Mouse (Mus musculus) intestine, embryonic 15.5 days (tissue): ENCODE data around the gene Amhr2. TPM values are rescaled to one million over a fixed set of nuclear protein-coding genes. Genes with fewer than 3 reads are reported as not detected.

Experiments used
- ATAC-seq: fragments of 200-750 bp; cut with Nextera tagmentation; 2 replicates; pipeline ENCODE4 v1.8.0; 2017; ENCODE audit warnings: moderate TSS enrichment, moderate library complexity
- H3K27ac ChIP-seq: fragments of 300-500 bp; sonication (generic); 2 replicates; pipeline ENCODE4 v1.5.1; 2015; ENCODE audit warnings: mild to moderate bottlenecking, inconsistent platforms
- H3K27me3 ChIP-seq: fragments of 300-500 bp; sonication (generic); replicated peaks from 2 replicates; pipeline ENCODE4 v1.6.1; 2015; ENCODE audit warnings: inconsistent platforms
- H3K36me3 ChIP-seq: fragments of 300-500 bp; sonication (generic); 2 replicates; pipeline ENCODE4 v1.6.1; 2015; ENCODE audit warnings: inconsistent platforms
- H3K4me1 ChIP-seq: fragments of 300-500 bp; sonication (generic); replicated peaks from 2 replicates; pipeline ENCODE4 v1.6.1; 2015; ENCODE audit warnings: inconsistent platforms
- H3K4me2 ChIP-seq: fragments of 300-500 bp; sonication (generic); replicated peaks from 2 replicates; pipeline ENCODE4 v1.6.1; 2015; ENCODE audit warnings: mild to moderate bottlenecking, inconsistent platforms
- H3K4me3 ChIP-seq: fragments of 300-500 bp; sonication (generic); replicated peaks from 2 replicates; pipeline ENCODE4 v1.5.1; 2015; ENCODE audit warnings: inconsistent platforms
- H3K9ac ChIP-seq: fragments of 300-500 bp; sonication (generic); 2 replicates; pipeline ENCODE4 v1.6.1; 2015; ENCODE audit warnings: inconsistent platforms
- H3K9me3 ChIP-seq: fragments of 300-500 bp; sonication (generic); 2 replicates; pipeline ENCODE4 v1.6.1; 2016; ENCODE audit warnings: inconsistent platforms
- WGBS: fragments of 180-500 bp; shearing (Covaris S2); methylation state at CpG from one replicate; pipeline ENCODE4 v1.1.7; 2015; 5-methylcytosine and 5-hydroxymethylcytosine counted together
- polyA plus RNA-seq: library from polyadenylated mRNA; unstranded; fragments of >200 nt; fragmentation: Nextera tagmentation; extraction: Ambion mirVana; gene quantifications from 2 replicates; pipeline ENCODE4 v1.2.1, GENCODE M21; 2015

Amhr2 gene
- polyA plus RNA-seq, 1 experiment from 2014 or later = 0.54 TPM

DNA sequence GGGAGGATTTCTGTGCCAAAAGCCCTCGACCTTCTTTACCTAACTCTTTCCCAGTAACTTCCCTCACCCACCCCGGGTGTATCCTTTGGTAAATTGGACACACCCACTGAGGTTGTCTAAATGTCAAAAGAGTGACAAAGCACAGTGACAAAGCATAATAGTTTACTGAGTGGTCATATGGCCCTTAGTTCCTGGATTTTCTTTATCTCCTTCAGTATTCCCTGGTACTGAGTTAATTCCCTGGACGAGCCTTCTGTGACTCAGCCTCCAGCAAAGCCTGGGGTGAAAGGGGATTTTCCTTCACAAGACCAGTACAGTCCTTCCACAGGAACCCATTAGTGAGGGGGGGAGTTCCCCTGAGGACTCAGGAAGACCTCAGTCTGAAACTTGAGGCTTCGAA is 15.8 kb downstream of the Amhr2 start:
- H3K9me3 ChIP-seq = no peaks in the 10 kb centered on the region
- H3K4me3 ChIP-seq = no peak overlapping the region
- no peak overlapping the region for H3K27ac ChIP-seq
- H3K27me3 ChIP-seq = no peaks in the 10 kb centered on the region
- peak overlapping the region; percentile 57 for H3K4me2 ChIP-seq
- H3K4me1 ChIP-seq = peaks cover 12% of the 10 kb centered on the region
- 0 out of 2 replicates have a peak, but pooled peaks cover 2% of the 10 kb centered on the region for H3K36me3 ChIP-seq
- ATAC-seq = no peak
- H3K9ac ChIP-seq = 0 out of 2 replicates have a peak overlapping the region, but pooled peaks have one; percentile 3
- 50% methylated on average over 4 of the region's 4 CpGs for WGBS

DNA sequence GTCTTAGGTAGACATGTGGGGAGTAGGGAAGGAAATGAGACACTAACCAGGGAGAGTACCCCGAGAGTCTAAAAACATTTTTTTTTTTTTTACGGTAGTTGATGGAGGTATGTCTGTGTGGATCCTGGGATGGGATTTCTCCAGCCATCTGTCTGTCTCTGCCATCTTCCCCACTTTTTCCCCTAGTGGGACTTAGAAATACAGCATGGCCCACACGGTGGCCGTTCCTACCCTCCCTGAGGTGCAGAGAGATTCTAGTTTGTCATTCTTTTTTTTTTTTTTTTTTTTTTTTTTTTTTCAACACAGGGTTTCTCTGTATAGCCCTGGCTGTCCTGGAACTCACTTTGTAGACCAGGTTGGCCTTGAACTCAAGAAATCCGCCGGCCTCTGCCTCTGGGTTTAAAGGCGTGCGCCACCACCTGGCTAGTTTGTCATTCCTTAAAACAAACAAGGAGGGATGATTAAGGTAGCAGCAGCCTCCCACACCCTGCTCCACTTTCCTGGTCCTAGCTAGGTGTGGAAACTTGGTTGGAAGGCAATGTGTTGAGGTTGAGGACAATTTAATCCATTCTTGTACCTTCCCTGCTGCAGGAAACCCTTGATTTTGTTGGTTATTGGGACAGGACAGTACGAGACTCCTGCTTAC is 16.4 kb downstream of the Amhr2 start:
- no peak overlapping the region for H3K4me3 ChIP-seq

GRCm38 (mm10) chr15:102463666-102464065 is 18.5 kb downstream of the Amhr2 start:
- Histone ChIP-seq H3K27ac (no peak overlapping the region), H3K9ac (no peak overlapping the region), H3K4me2 (no peak overlapping the region), H3K9me3 (no peaks in the 10 kb centered on the region), H3K27me3 (no peaks in the 10 kb centered on the region), H3K4me1 (peaks cover 12% of the 10 kb centered on the region), H3K36me3 (0 out of 2 replicates have a peak, but pooled peaks cover 8% of the 10 kb centered on the region), H3K4me3 (no peak overlapping the region)
- no peak for ATAC-seq

More for the DNA sequence above, 16.4 kb downstream of the Amhr2 start:
- Histone ChIP-seq H3K27me3 (no peaks in the 10 kb centered on the region), H3K4me2 (peak overlapping the region; percentile 57; the same call in 1 of the 2 replicates), H3K9ac (no peak overlapping the region), H3K4me1 (peaks cover 12% of the 10 kb centered on the region), H3K9me3 (no peaks in the 10 kb centered on the region), H3K27ac (no peak overlapping the region), H3K36me3 (0 out of 2 replicates have a peak, but pooled peaks cover 2% of the 10 kb centered on the region)
- ATAC-seq = no peak
- 77% methylated on average over 9 of the region's 9 CpGs for WGBS

GRCm38 (mm10) chr15:102468675-102469370 is 23.7 kb downstream of the Amhr2 start:
- Histone ChIP-seq H3K9ac (no peak overlapping the region), H3K36me3 (0 out of 2 replicates have a peak, but pooled peaks cover 10% of the 10 kb centered on the region), H3K4me1 (peaks cover 3% of the 10 kb centered on the region), H3K27ac (no peak overlapping the region), H3K4me2 (no peak overlapping the region), H3K27me3 (no peaks in the 10 kb centered on the region), H3K4me3 (no peak overlapping the region), H3K9me3 (no peaks in the 10 kb centered on the region)
- 95% methylated on average over 9 of the region's 9 CpGs for WGBS
- ATAC-seq = no peak

GRCm38 (mm10) chr15:102470183-102470604 is 25.0 kb downstream of the Amhr2 start, which contains the start of gene Pcbp2:
Gene Pcbp2 (plus strand): TSS chr15:102470539.
- H3K27me3 ChIP-seq = no peaks in the 10 kb centered on the region
- H3K4me3 ChIP-seq = peak within 1 kb of the TSS; percentile 90
- H3K36me3 ChIP-seq = peaks cover 14% of the 10 kb centered on the region; the same call in 1 of the 2 replicates
- peak within 1 kb of the TSS; percentile 97 for H3K27ac ChIP-seq
- peak; percentile 100 for ATAC-seq
- WGBS = under 1% methylated on average over 31 of the region's 40 CpGs
- peak within 1 kb of the TSS; percentile 95 for H3K9ac ChIP-seq
- peaks cover 3% of the 10 kb centered on the region for H3K4me1 ChIP-seq
- H3K9me3 ChIP-seq = no peaks in the 10 kb centered on the region
- peak within 1 kb of the TSS; percentile 51 for H3K4me2 ChIP-seq

DNA sequence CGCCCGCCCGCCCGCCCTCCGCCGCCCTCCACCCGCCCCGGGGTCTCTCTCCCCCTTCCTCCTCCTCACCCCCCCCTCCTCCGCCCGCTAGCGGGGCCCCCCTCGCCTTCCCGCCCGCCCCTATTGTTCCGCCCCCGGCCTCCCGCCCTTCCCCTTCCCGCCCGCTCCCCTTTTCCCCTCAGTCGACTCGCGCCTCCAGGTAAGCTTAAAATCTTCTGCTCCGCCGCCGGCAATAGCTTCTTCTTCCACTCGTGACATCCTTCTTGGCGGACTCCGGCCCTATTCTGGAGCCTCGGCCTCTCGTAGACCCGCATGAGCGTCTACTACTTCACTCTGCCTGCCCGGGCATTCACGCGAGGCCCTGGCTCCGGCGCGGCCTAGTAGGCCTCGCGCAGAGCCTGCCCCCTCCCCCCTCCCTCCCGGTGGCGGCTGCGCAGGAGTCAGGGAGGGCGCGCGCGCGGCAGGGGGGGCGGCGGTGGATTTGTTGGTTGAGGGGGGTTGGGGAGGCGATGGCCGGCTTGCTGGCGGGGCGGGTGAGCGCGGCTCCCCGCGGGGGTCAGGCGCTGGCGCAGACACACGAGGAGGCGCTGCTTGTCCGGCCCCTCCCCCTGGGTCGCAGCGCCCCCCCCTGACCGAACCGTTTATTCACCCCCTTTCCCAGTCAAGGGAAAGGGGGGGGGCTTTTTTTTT is 25.6 kb downstream of the Amhr2 start:
- Histone ChIP-seq H3K27ac (peak overlapping the region; percentile 97), H3K27me3 (no peaks in the 10 kb centered on the region), H3K9ac (peak overlapping the region; percentile 95), H3K4me2 (peak overlapping the region; percentile 51), H3K4me1 (peaks cover 3% of the 10 kb centered on the region), H3K9me3 (no peaks in the 10 kb centered on the region), H3K4me3 (peak overlapping the region; percentile 90), H3K36me3 (peaks cover 19% of the 10 kb centered on the region)
- peak; percentile 80 for ATAC-seq
- 1% methylated on average over 36 of the region's 67 CpGs for WGBS

- Histone ChIP-seq H3K9me3 (no peaks in the 10 kb centered on the region), H3K27me3 (no peaks in the 10 kb centered on the region), H3K36me3 (peaks cover 24% of the 10 kb centered on the region), H3K27ac (peak overlapping the region; percentile 97), H3K4me2 (peak overlapping the region; percentile 51), H3K4me1 (peaks cover 3% of the 10 kb centered on the region), H3K9ac (peak overlapping the region; percentile 95), H3K4me3 (peak overlapping the region; percentile 90)
- 2% methylated on average over 10 of the region's 10 CpGs for whole genome bisulfite sequencing
- ATAC-seq = no peak; the same call in 1 of the 2 replicates
Measured at GRCm38 (mm10) chr15:102471295-102471645, 26.1 kb downstream of the Amhr2 start.

DNA sequence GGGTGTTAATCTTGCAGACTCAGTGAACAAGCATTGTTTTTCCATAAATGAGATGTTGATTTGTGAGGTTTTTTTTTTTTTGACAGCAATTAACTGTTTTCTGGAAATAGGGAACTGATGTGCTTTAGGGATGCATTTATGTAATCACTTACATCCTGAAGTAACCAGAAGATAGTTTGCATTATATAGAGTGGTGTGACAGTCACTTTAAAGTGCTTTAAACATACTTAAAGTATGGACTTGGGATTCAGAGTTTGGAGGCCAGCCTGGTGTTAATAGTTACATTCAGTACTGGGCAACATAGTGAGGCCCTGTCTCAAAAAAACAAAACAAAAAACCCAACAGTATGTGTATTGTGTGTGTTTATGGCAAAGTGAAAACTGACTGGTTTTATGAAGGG is 26.6 kb downstream of the Amhr2 start:
- H3K9me3 ChIP-seq = no peaks in the 10 kb centered on the region
- H3K4me2 ChIP-seq = peak overlapping the region; percentile 51
- peaks cover 3% of the 10 kb centered on the region for H3K4me1 ChIP-seq
- peak overlapping the region; percentile 90 for H3K4me3 ChIP-seq
- peak overlapping the region; percentile 95 for H3K9ac ChIP-seq
- H3K36me3 ChIP-seq = peaks cover 26% of the 10 kb centered on the region
- no peak overlapping the region for H3K27ac ChIP-seq
- no peaks in the 10 kb centered on the region for H3K27me3 ChIP-seq
- ATAC-seq = no peak

GRCm38 (mm10) chr15:102473246-102473645 is 28.1 kb downstream of the Amhr2 start:
- no peaks in the 10 kb centered on the region for H3K27me3 ChIP-seq
- 74% methylated on average over 2 of the region's 2 CpGs for WGBS
- H3K4me2 ChIP-seq = no peak overlapping the region
- H3K27ac ChIP-seq = no peak overlapping the region
- ATAC-seq = no peak
- peaks cover 3% of the 10 kb centered on the region for H3K4me1 ChIP-seq
- H3K36me3 ChIP-seq = peaks cover 28% of the 10 kb centered on the region
- no peaks in the 10 kb centered on the region for H3K9me3 ChIP-seq
- no peak overlapping the region for H3K4me3 ChIP-seq
- H3K9ac ChIP-seq = no peak overlapping the region

- 81% methylated on average over 2 of the region's 2 CpGs for WGBS
- H3K4me2 ChIP-seq = no peak overlapping the region
- H3K4me1 ChIP-seq = peaks cover 3% of the 10 kb centered on the region
- H3K9me3 ChIP-seq = no peaks in the 10 kb centered on the region
- H3K27ac ChIP-seq = no peak overlapping the region
- H3K36me3 ChIP-seq = peaks cover 28% of the 10 kb centered on the region
- no peak for ATAC-seq
- no peak overlapping the region for H3K4me3 ChIP-seq
- no peak overlapping the region for H3K9ac ChIP-seq
- no peaks in the 10 kb centered on the region for H3K27me3 ChIP-seq
Measured at GRCm38 (mm10) chr15:102474520-102474919, 29.4 kb downstream of the Amhr2 start.

DNA sequence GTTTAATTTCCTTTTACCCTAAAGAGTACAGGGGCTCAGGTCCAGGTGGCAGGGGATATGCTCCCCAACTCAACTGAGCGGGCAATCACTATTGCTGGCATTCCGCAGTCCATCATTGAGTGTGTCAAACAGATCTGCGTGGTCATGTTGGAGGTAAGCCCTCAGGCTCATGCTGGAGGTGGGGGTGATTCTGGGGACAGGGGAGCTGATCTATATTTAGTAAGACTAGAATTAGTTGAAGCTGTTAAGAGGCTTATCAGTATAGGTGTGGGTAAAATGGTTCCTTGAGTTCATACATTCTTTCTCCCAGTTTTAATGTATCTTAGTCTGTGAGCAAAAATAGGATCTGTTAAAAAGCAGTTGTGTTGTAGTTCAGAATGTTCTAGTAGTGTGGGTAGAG is 38.0 kb downstream of the Amhr2 start:
- 85% methylated on average over 3 of the region's 3 CpGs for WGBS
- Histone ChIP-seq H3K36me3 (peaks cover 40% of the 10 kb centered on the region), H3K4me1 (no peaks in the 10 kb centered on the region), H3K4me3 (no peak overlapping the region), H3K27me3 (no peaks in the 10 kb centered on the region), H3K9ac (no peak overlapping the region), H3K27ac (no peak overlapping the region), H3K4me2 (no peak overlapping the region), H3K9me3 (no peaks in the 10 kb centered on the region)
- ATAC-seq = no peak

DNA sequence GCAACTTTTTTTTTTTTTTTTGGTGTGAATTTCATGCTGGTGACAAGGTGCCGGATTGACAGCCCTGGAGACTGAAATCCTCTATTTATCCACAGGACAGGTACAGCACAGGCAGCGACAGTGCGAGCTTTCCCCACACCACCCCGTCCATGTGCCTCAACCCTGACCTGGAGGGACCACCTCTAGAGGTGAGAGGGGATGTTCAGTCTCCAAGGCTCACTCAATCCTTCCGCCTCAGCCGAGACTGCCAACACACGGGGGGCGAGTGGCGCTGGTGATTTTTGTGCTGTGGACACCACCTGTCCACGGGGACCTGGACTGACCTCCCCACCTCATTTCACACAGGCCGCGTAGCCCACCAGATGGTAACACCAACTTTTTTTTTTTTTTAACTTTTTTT is 40.7 kb downstream of the Amhr2 start:
- 92% methylated on average over 12 of the region's 12 CpGs for WGBS
- H3K27me3 ChIP-seq = no peaks in the 10 kb centered on the region
- H3K4me1 ChIP-seq = no peaks in the 10 kb centered on the region
- H3K27ac ChIP-seq = no peak overlapping the region
- H3K4me2 ChIP-seq = no peak overlapping the region
- no peak for ATAC-seq
- H3K9me3 ChIP-seq = no peaks in the 10 kb centered on the region
- H3K36me3 ChIP-seq = peaks cover 52% of the 10 kb centered on the region
- no peak overlapping the region for H3K9ac ChIP-seq
- no peak overlapping the region for H3K4me3 ChIP-seq
